Mouse (Mus musculus) kidney, adult 2 months (tissue): ENCODE data around the gene Dnajb7. TPM values are rescaled to one million over a fixed set of nuclear protein-coding genes. Genes with fewer than 3 reads are reported as not detected.

Experiments
- DNase-seq: peaks from one replicate; pipeline ENCODE4 v3.0.0; 2021
- H3K27ac ChIP-seq: fragments of 200-500 bp; 2 replicates; pipeline ENCODE4 v1.5.1; 2012; ENCODE audit warnings: low read depth, low read length, control low read depth, inconsistent platforms; ENCODE audit not compliant: insufficient read depth
- H3K27me3 ChIP-seq: fragments of 200-500 bp; replicated peaks from 2 replicates; pipeline ENCODE4 v1.6.1; 2012; ENCODE audit warnings: mild to moderate bottlenecking, moderate library complexity, low read length, inconsistent platforms; ENCODE audit not compliant: control insufficient read depth, insufficient read depth
- H3K36me3 ChIP-seq: fragments of 200-500 bp; 2 replicates; pipeline ENCODE4 v1.6.1; 2012; ENCODE audit warnings: mild to moderate bottlenecking, moderate library complexity, low read length, inconsistent platforms; ENCODE audit not compliant: control insufficient read depth, insufficient read depth
- H3K4me1 ChIP-seq: fragments of 200-500 bp; 2 replicates; pipeline ENCODE4 v1.6.1; 2011; ENCODE audit warnings: low read length; ENCODE audit not compliant: control insufficient read depth, insufficient read depth
- H3K4me3 ChIP-seq: fragments of 200-500 bp; 2 replicates; pipeline ENCODE4 v1.5.1; 2011; ENCODE audit warnings: mild to moderate bottlenecking, low read depth, low read length, control low read depth; ENCODE audit not compliant: insufficient read depth
- CTCF ChIP-seq: fragments of 200-500 bp; conservative IDR thresholded peaks from 2 replicates; pipeline ENCODE4 v1.5.1; 2011; ENCODE audit warnings: low read depth, mild to moderate bottlenecking, control low read depth, low read length, moderate library complexity, mixed read lengths; ENCODE audit not compliant: insufficient read depth, insufficient read length
- POLR2A ChIP-seq: fragments of 200-500 bp; IDR thresholded peaks from one replicate; pipeline ENCODE4 v1.6.1; 2011; ENCODE audit warnings: low read depth, low read length, control low read depth
- whole genome bisulfite sequencing: fragments of 180-500 bp; shearing (Covaris S2); methylation state at CpG from one replicate; pipeline ENCODE4 v1.1.7; 2018; 5-methylcytosine and 5-hydroxymethylcytosine counted together
- polyA plus RNA-seq: library from polyadenylated mRNA; depleted of rRNA; stranded (reverse); fragments of >200 nt; gene quantifications from 2 replicates; pipeline ENCODE4 v1.2.3, GENCODE M21; 2012

Dnajb7 gene
- polyA plus RNA-seq, 1 experiment, result 0.06 TPM

GRCm38 (mm10) chr15:81394211-81394915, 13.7 kb downstream of the Dnajb7 start:
- Histone ChIP-seq H3K4me1 (peaks cover 9% of the 10 kb centered on the region; the same call in 1 of the 2 replicates), H3K27me3 (no peaks in the 10 kb centered on the region), H3K27ac (peak overlapping the region; percentile 44), H3K36me3 (peaks cover 4% of the 10 kb centered on the region), H3K4me3 (no peak overlapping the region)
- peak; percentile 74 for DNase-seq
- TF ChIP-seq CTCF, result no peak
- TF ChIP-seq POLR2A, result no peak
- 45% methylated on average over 8 of the region's 8 CpGs for WGBS

GRCm38 (mm10) chr15:81392997-81393396, 15.1 kb downstream of the Dnajb7 start:
- no peak for TF ChIP-seq POLR2A
- TF ChIP-seq CTCF, result no peak
- Histone ChIP-seq H3K27me3 (no peaks in the 10 kb centered on the region), H3K4me1 (peaks cover 9% of the 10 kb centered on the region; the same call in 1 of the 2 replicates), H3K36me3 (peaks cover 4% of the 10 kb centered on the region), H3K27ac (no peak overlapping the region), H3K4me3 (no peak overlapping the region)
- DNase-seq, result peak; percentile 24

GRCm38 (mm10) chr15:81386327-81386726, 21.8 kb downstream of the Dnajb7 start:
- no peaks in the 10 kb centered on the region for H3K4me1 ChIP-seq
- H3K4me3 ChIP-seq, result no peak overlapping the region
- H3K27ac ChIP-seq, result no peak overlapping the region
- H3K27me3 ChIP-seq, result no peaks in the 10 kb centered on the region
- TF ChIP-seq CTCF, result 0 out of 2 replicates have a peak, but pooled peaks have one; percentile 32
- no peak for TF ChIP-seq POLR2A
- DNase-seq, result no peak
- 98% methylated on average over 5 of the region's 5 CpGs for WGBS
- peaks cover 14% of the 10 kb centered on the region for H3K36me3 ChIP-seq

- 82% methylated on average over 2 of the region's 2 CpGs for WGBS
- no peaks in the 10 kb centered on the region for H3K27me3 ChIP-seq
- H3K36me3 ChIP-seq, result peaks cover 10% of the 10 kb centered on the region
- no peak for DNase-seq
- no peak overlapping the region for H3K27ac ChIP-seq
- H3K4me1 ChIP-seq, result no peaks in the 10 kb centered on the region
- TF ChIP-seq CTCF, result no peak
- no peak for TF ChIP-seq POLR2A
- no peak overlapping the region for H3K4me3 ChIP-seq
Measured at GRCm38 (mm10) chr15:81378845-81379244, 29.3 kb downstream of the Dnajb7 start.

GRCm38 (mm10) chr15:81374621-81375020, 33.5 kb downstream of the Dnajb7 start:
- peaks cover 11% of the 10 kb centered on the region for H3K36me3 ChIP-seq
- no peak for TF ChIP-seq POLR2A
- no peak for TF ChIP-seq CTCF

GRCm38 (mm10) chr15:81370356-81370755, 37.7 kb downstream of the Dnajb7 start:
- H3K4me3 ChIP-seq, result no peak overlapping the region
- H3K36me3 ChIP-seq, result peaks cover 16% of the 10 kb centered on the region
- 85% methylated on average over 1 of the region's 1 CpGs for WGBS
- TF ChIP-seq POLR2A (no peak), CTCF (no peak)
- 0 out of 2 replicates have a peak overlapping the region, but pooled peaks have one; percentile 35 for H3K27ac ChIP-seq
- no peak for DNase-seq
- no peaks in the 10 kb centered on the region for H3K27me3 ChIP-seq
- H3K4me1 ChIP-seq, result peaks cover 3% of the 10 kb centered on the region; the same call in 1 of the 2 replicates

More at GRCm38 (mm10) chr15:81374621-81375020, 33.5 kb downstream of the Dnajb7 start:
- Histone ChIP-seq H3K4me1 (no peaks in the 10 kb centered on the region), H3K27me3 (no peaks in the 10 kb centered on the region), H3K4me3 (no peak overlapping the region), H3K27ac (no peak overlapping the region)
- DNase-seq, result no peak
- 82% methylated on average over 11 of the region's 11 CpGs for WGBS

GRCm38 (mm10) chr15:81368601-81369000, 39.5 kb downstream of the Dnajb7 start:
- Histone ChIP-seq H3K27ac (peak overlapping the region; percentile 56; the same call in 1 of the 2 replicates), H3K4me1 (peaks cover 8% of the 10 kb centered on the region; the same call in 1 of the 2 replicates), H3K4me3 (no peak overlapping the region), H3K36me3 (peaks cover 14% of the 10 kb centered on the region), H3K27me3 (no peaks in the 10 kb centered on the region)
- WGBS, result 46% methylated on average over 1 of the region's 1 CpGs
- DNase-seq, result peak; percentile 65
- TF ChIP-seq CTCF (no peak), POLR2A (no peak)
